Mouse (Mus musculus): ENCODE measurements around the gene R3hdm4. TPM values are rescaled to one million over a fixed set of nuclear protein-coding genes. Genes with fewer than 3 reads are reported as not detected.
A peak's percentile ranks its signal among the peaks of the same experiment; 100 is the strongest.

Gene R3hdm4
- polyA plus RNA-seq, 1 experiment from 2014 or later = 137 TPM

DNA sequence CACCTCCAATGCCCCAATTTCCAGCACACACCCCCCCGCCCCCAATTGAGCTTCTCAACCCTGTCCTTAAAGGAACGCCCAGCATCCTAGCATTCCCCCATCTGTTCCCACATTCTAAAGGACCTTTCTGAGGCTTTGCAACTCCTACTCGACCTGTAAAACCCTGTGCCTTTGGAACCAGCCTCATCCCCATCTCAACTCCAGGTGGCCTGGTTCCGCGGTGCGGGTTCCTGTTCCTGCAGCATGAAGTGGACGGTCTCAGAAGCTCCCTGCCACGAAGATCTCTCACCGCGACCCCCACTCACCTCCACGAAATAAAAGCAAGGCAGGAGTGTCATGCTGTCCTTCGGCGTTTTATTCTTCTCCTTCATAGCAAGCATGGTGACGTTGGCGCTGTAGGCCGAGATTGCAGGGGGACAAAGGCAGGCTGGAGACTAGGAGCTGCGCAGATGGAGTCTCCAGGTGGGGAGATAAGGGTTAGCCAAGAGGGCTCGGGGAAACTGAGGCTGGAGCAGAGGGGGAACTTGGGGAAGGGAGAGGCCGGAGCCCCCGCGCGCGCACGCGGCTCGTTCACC, 47.2 kb downstream of the R3hdm4 start:
- Histone ChIP-seq H3K4me3 (replicated peaks) (peak overlapping the region; percentile 70), H3K9me3 (no peaks in the 10 kb centered on the region), H3K27ac (0 out of 2 replicates have a peak overlapping the region, but pooled peaks have one; percentile 40), H3K9ac (peak overlapping the region; percentile 69), H3K36me3 (no peaks in the 10 kb centered on the region), H3K27me3 (replicated peaks) (no peaks in the 10 kb centered on the region), H3K4me2 (peak overlapping the region; percentile 99), H3K4me1 (peaks cover 23% of the 10 kb centered on the region; the same call in 1 of the 2 replicates)
- 2% methylated on average over 26 of the region's 26 CpGs for WGBS
- ATAC-seq (ENCODE audit: insufficient read depth, low FRiP score, low read depth) = no peak

DNA sequence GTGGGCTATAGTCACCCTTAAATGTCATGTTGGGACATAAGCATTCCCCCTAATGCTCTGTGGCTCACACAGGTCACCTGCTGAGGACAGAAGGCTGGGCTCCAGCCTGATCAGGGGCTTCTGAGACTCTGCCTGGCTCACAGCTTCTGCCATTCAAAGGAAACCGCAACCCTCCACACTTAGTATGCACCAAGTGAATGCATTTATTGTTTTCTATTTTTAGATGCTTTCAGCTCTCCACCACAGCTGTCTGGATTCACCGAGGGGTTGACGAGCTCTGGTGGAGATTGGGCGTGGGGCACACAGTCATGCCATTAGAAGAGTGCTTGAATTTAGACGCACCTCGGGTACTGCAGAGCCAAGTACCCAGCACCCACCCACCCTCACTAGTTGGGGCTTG, 47.7 kb downstream of the R3hdm4 start:
- Histone ChIP-seq H3K9me3 (no peaks in the 10 kb centered on the region), H3K4me2 (peak overlapping the region; percentile 99), H3K4me1 (peaks cover 23% of the 10 kb centered on the region; the same call in 1 of the 2 replicates), H3K27me3 (replicated peaks) (no peaks in the 10 kb centered on the region), H3K27ac (no peak overlapping the region), H3K36me3 (no peaks in the 10 kb centered on the region), H3K9ac (no peak overlapping the region), H3K4me3 (replicated peaks) (peak overlapping the region; percentile 70)
- WGBS = 13% methylated on average over 6 of the region's 6 CpGs
- no peak for ATAC-seq (ENCODE audit: insufficient read depth, low FRiP score, low read depth)

DNA sequence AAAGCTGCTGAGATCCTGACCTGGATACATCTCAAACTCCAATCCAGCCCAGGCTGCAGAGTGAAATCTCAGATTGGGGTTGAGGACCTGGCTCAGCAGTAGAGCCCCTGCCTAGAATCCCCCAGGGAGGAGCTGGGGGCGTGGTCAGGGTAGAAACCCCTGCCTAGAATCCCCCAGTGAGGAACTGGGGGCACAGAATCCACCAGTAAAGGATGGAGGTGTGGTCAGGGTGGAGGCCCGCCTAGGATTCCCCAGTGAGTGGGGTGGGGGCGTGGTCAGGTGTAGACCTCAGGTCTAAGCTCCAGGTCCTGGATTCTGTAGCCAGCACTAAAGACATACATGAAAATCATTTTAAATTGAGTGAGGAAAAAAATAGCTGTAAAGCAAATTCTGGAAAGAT, 48.1 kb downstream of the R3hdm4 start:
- Histone ChIP-seq H3K27me3 (replicated peaks) (no peaks in the 10 kb centered on the region), H3K27ac (no peak overlapping the region), H3K36me3 (no peaks in the 10 kb centered on the region), H3K4me3 (replicated peaks) (no peak overlapping the region), H3K9ac (no peak overlapping the region), H3K4me1 (peaks cover 23% of the 10 kb centered on the region; the same call in 1 of the 2 replicates), H3K9me3 (no peaks in the 10 kb centered on the region), H3K4me2 (peak overlapping the region; percentile 99)
- no peak for ATAC-seq (ENCODE audit: insufficient read depth, low FRiP score, low read depth)
- 47% methylated on average over 3 of the region's 3 CpGs for WGBS

DNA sequence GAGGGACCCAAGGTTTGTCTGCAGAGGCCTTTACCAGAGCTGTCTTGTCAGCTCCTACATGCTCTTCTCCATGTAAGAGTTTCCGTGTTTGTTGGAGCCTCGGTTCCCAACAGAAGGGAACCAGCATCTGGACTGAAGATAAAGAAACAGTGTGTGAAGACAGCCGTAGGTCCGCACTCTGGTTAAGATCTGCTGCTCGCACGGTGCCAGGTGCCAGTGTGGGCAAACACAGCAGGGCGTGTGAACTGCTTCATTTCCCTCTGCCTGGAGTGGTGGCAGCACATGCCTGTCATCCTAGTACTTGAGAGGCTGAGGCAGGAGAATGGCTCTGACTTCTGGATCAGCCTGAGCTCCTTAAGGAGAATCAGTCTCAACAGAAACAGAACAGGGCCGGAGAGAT, 49.2 kb downstream of the R3hdm4 start:
- Histone ChIP-seq H3K9me3 (no peaks in the 10 kb centered on the region), H3K4me1 (peaks cover 14% of the 10 kb centered on the region; the same call in 1 of the 2 replicates), H3K27me3 (replicated peaks) (no peaks in the 10 kb centered on the region), H3K27ac (no peak overlapping the region), H3K4me2 (no peak overlapping the region), H3K9ac (no peak overlapping the region), H3K4me3 (replicated peaks) (no peak overlapping the region), H3K36me3 (no peaks in the 10 kb centered on the region)
- ATAC-seq (ENCODE audit: insufficient read depth, low FRiP score, low read depth) = no peak
- 87% methylated on average over 8 of the region's 8 CpGs for WGBS

DNA sequence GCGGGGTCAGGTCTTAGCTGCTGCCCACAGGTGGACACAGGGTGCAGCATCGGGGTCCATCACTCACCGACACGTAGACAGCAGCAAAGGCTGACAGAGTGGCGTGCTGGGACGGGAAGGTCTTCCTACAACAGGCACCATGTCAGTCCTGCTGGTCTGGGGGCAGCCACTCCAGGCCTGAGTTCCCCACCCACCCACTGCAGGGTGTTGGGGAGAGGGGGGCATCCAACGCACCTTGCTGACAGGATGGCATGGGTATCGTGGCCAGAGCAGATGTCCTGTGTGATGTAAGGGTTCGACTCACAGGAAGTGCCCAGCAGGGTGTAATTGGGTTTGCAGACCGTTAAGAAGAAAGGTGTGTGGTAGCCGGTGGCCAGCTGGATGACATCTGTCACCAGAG, 54.4 kb downstream of the R3hdm4 start:
- WGBS = 72% methylated on average over 11 of the region's 11 CpGs

DNA sequence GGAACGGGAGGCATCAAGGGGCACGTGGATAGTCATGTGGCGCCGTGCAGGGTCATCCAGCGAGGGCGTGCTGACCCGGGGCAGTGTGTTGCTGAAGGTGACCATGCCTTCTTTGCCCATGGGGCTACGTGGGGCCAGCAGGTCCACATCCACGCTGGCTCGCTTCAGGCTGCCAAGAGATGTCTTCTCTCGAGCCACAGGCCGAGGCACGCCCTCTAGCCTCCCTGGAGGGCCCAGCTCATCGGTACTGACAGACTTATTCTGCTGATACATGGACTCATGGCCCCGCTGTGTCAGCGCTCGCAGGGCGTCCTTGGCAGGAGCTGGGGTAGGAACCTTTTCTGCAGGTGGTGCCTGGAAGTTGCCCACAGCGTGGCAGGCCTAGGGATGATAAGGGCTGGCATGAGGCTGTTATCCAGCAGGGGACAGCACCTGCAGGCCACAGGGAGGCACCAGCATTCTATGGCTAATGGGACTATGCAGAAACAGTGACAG, 55.2 kb downstream of the R3hdm4 start:
- ATAC-seq (ENCODE audit: insufficient read depth, low FRiP score, low read depth) = no peak
- Histone ChIP-seq H3K27ac (no peak overlapping the region; the same call in 1 of the 2 replicates), H3K4me3 (replicated peaks) (no peak overlapping the region), H3K4me2 (no peak overlapping the region), H3K9me3 (no peaks in the 10 kb centered on the region), H3K9ac (no peak overlapping the region), H3K4me1 (peaks cover 4% of the 10 kb centered on the region; the same call in 1 of the 2 replicates), H3K36me3 (peaks cover 41% of the 10 kb centered on the region), H3K27me3 (replicated peaks) (no peaks in the 10 kb centered on the region)
- WGBS = 65% methylated on average over 19 of the region's 19 CpGs

More for the DNA sequence above, 54.4 kb downstream of the R3hdm4 start:
- Histone ChIP-seq H3K36me3 (peaks cover 33% of the 10 kb centered on the region), H3K9me3 (no peaks in the 10 kb centered on the region), H3K27me3 (replicated peaks) (no peaks in the 10 kb centered on the region), H3K27ac (no peak overlapping the region), H3K4me1 (peaks cover 3% of the 10 kb centered on the region; the same call in 1 of the 2 replicates), H3K4me3 (replicated peaks) (no peak overlapping the region), H3K9ac (no peak overlapping the region), H3K4me2 (no peak overlapping the region)
- no peak; the same call in 1 of the 2 replicates for ATAC-seq (ENCODE audit: insufficient read depth, low FRiP score, low read depth)

DNA sequence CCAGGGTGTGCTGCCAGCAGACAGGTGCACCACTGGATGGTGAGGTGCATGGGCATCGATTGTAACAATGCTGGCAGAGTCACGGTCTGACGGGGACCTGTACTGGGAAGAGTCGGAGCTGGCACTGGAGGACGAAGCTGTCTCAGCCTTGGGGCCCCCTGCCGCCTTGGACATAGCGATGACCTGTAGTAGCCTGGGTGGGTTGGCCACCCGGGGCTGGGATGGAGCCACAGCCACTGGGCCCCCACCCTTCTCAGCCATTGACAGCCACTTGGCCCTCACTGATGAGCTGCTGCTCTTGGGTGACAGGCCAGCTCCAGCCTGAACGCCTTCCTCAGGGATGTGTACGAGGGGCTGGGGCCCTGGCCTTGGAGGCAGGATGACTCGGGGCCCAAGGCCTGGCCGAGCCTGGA, 55.8 kb downstream of the R3hdm4 start:
- no peak overlapping the region for H3K4me2 ChIP-seq
- no peaks in the 10 kb centered on the region for H3K27me3 ChIP-seq (replicated peaks)
- 0 out of 2 replicates have a peak, but pooled peaks have one; percentile 7 for ATAC-seq (ENCODE audit: insufficient read depth, low FRiP score, low read depth)
- no peak overlapping the region for H3K4me3 ChIP-seq (replicated peaks)
- peaks cover 47% of the 10 kb centered on the region for H3K36me3 ChIP-seq
- WGBS = 53% methylated on average over 12 of the region's 12 CpGs
- H3K9me3 ChIP-seq = no peaks in the 10 kb centered on the region
- no peak overlapping the region for H3K9ac ChIP-seq
- H3K27ac ChIP-seq = no peak overlapping the region; the same call in 1 of the 2 replicates
- H3K4me1 ChIP-seq = peaks cover 10% of the 10 kb centered on the region; the same call in 1 of the 2 replicates

DNA sequence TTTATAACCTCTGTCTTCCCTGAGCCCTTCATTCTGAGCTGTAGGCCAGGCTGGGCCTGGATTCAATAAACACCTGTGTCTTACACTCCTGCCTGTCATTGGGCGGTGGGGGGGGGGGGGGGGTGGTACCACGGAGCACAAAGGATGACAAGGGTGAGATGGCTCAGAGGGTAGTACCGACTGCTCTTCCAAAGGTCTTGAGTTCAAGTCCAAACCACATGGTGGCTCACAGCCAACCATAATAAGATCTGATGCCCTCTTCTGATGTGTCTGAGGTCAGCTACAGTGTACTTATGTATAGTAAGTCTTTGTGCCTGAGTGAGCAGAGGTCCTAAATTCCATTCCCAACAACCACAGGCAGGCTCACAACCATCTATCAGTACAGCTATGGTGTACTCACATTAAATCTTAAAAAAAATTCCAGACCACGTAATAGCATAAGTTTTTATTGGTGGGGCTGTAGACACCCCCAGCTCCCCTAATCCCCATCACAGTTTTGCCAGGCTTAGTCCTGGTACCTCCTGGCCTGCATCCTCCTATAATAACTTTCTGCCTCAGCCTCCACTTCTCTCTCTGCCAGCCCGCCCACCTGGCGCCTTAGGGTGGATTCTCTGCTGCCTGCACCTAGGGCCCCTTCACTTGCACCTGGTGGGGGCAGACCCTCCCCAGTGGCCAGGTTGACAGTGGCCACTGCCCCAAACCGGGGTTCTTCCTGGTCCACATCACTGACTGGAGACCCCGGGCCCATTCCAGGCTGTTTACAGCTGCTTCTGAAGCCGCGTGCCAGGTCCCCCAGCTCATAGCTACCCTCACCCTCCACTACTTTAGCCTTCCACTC, 56.4 kb downstream of the R3hdm4 start:
- Histone ChIP-seq H3K4me1 (peaks cover 10% of the 10 kb centered on the region; the same call in 1 of the 2 replicates), H3K4me2 (no peak overlapping the region), H3K27ac (no peak overlapping the region), H3K9ac (no peak overlapping the region), H3K9me3 (no peaks in the 10 kb centered on the region), H3K4me3 (replicated peaks) (no peak overlapping the region), H3K27me3 (replicated peaks) (no peaks in the 10 kb centered on the region), H3K36me3 (peaks cover 54% of the 10 kb centered on the region)
- no peak for ATAC-seq (ENCODE audit: insufficient read depth, low FRiP score, low read depth)
- whole genome bisulfite sequencing = 47% methylated on average over 10 of the region's 10 CpGs

DNA sequence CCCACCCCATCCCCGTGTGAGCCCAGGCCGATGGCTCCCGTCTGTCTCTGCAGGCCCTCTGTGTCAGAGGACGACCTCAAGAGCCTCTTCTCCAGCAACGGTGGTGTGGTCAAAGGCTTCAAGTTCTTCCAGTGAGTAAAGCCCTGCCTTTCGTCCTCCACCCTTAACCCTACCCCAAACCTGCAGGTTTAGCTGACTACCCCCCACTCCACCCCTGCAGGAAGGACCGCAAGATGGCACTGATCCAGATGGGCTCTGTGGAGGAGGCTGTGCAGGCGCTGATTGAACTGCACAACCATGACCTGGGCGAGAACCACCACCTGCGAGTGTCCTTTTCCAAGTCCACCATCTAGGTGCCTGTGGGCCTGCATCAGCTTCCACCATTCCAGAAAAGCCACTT, 58.1 kb downstream of the R3hdm4 start:
- Histone ChIP-seq H3K9ac (no peak overlapping the region), H3K27ac (no peak overlapping the region), H3K9me3 (no peaks in the 10 kb centered on the region), H3K27me3 (replicated peaks) (no peaks in the 10 kb centered on the region), H3K4me2 (no peak overlapping the region), H3K36me3 (peaks cover 64% of the 10 kb centered on the region), H3K4me3 (replicated peaks) (no peak overlapping the region), H3K4me1 (peaks cover 25% of the 10 kb centered on the region)
- WGBS = 61% methylated on average over 10 of the region's 10 CpGs
- no peak for ATAC-seq (ENCODE audit: insufficient read depth, low FRiP score, low read depth)

DNA sequence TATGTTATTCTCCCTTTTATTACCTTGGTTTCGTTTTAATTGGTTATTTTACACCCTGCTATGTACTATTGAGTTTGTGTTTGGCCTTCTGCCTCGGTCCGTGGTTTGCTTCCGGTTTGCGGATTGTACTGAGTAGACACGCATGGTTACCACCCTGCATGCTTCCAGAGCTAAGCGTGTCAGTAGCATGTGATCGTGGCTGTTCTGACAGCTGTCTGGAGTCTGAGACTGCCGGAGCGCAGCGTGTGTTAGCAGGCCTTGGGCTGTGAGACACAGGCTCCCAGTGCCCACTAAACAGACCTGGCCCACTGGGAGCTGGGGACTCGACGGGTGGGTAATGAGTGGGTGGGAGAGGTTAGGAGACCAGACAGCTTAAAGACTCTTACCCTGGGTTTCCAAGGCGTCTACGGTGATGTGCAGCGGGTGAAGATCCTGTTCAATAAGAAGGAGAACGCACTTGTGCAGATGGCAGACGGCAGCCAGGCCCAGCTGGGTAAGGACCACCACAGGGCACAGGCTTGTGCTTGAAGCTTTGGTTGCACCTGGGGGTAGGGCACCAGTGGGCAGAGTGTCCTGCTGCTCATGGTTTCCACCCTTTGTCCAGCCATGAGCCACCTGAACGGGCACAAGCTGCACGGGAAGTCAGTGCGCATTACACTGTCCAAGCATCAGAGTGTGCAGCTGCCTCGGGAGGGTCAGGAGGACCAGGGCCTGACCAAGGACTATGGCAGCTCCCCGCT, 58.8 kb downstream of the R3hdm4 start:
- no peak overlapping the region for H3K4me3 ChIP-seq (replicated peaks)
- H3K9ac ChIP-seq = no peak overlapping the region
- WGBS = 86% methylated on average over 23 of the region's 23 CpGs
- peaks cover 32% of the 10 kb centered on the region for H3K4me1 ChIP-seq
- H3K27me3 ChIP-seq (replicated peaks) = no peaks in the 10 kb centered on the region
- H3K4me2 ChIP-seq = no peak overlapping the region
- ATAC-seq (ENCODE audit: insufficient read depth, low FRiP score, low read depth) = no peak
- peaks cover 64% of the 10 kb centered on the region for H3K36me3 ChIP-seq
- no peaks in the 10 kb centered on the region for H3K9me3 ChIP-seq
- H3K27ac ChIP-seq = no peak overlapping the region

DNA sequence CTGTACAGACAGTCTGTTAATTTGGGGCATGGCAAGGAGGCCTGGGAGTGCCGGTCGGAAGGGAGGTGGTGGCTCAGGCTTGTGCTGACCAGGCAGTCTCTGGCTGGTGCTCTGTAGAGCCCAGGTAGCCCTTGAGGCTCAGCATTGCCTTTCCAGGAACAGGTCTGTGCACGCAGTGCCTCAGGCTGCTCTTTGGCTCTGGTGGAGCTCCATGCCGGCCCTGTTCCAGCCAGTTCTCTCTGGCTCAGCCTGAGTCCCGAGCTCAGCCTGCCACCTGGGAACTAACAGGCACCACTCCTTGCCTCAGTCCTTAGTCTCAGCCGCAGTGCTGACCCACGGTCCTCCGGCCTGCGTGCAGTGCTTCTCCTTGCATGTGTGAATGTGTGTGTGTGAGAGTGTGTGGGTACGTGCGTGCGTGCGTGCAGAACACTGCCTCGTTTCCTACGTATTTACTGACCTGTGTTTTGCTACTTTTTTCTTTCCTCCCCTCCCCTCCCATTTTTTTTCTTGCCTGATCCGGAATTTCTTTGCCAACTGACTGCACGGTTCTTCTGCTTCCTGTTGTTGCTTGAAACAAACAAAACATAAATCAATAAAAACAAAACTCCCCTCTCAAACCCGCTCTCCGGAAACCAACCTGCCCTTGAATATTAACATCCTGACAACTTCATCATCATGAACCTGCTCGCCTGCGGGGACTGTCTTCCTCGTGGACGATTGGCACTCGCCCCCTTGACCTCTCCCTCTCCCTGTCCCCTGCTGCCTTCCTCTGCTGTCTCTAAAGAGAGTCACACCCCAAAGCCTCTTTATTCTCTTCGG, 59.6 kb downstream of the R3hdm4 start:
- no peak overlapping the region for H3K4me2 ChIP-seq
- no peak for ATAC-seq (ENCODE audit: insufficient read depth, low FRiP score, low read depth)
- WGBS = 71% methylated on average over 25 of the region's 25 CpGs
- peaks cover 40% of the 10 kb centered on the region for H3K4me1 ChIP-seq
- H3K27ac ChIP-seq = no peak overlapping the region
- no peaks in the 10 kb centered on the region for H3K27me3 ChIP-seq (replicated peaks)
- peaks cover 64% of the 10 kb centered on the region for H3K36me3 ChIP-seq
- H3K4me3 ChIP-seq (replicated peaks) = no peak overlapping the region
- H3K9ac ChIP-seq = no peak overlapping the region
- no peaks in the 10 kb centered on the region for H3K9me3 ChIP-seq

All from stomach, embryonic 15.5 days (tissue).